Mouse (Mus musculus) kidney, adult 2 months (tissue): ENCODE measurements around the gene Tmem94. TPM values are rescaled to one million over a fixed set of nuclear protein-coding genes. Genes with fewer than 3 reads are reported as not detected.

Experiments
- DNase-seq: peaks from one replicate; pipeline ENCODE4 v3.0.0; 2021
- H3K27ac ChIP-seq: fragments of 200-500 bp; 2 replicates; pipeline ENCODE4 v1.5.1; 2012; ENCODE audit warnings: low read depth, low read length, control low read depth, inconsistent platforms; ENCODE audit not compliant: insufficient read depth
- H3K27me3 ChIP-seq: fragments of 200-500 bp; replicated peaks from 2 replicates; pipeline ENCODE4 v1.6.1; 2012; ENCODE audit warnings: mild to moderate bottlenecking, moderate library complexity, low read length, inconsistent platforms; ENCODE audit not compliant: control insufficient read depth, insufficient read depth
- H3K36me3 ChIP-seq: fragments of 200-500 bp; 2 replicates; pipeline ENCODE4 v1.6.1; 2012; ENCODE audit warnings: mild to moderate bottlenecking, moderate library complexity, low read length, inconsistent platforms; ENCODE audit not compliant: control insufficient read depth, insufficient read depth
- H3K4me1 ChIP-seq: fragments of 200-500 bp; 2 replicates; pipeline ENCODE4 v1.6.1; 2011; ENCODE audit warnings: low read length; ENCODE audit not compliant: control insufficient read depth, insufficient read depth
- H3K4me3 ChIP-seq: fragments of 200-500 bp; 2 replicates; pipeline ENCODE4 v1.5.1; 2011; ENCODE audit warnings: mild to moderate bottlenecking, low read depth, low read length, control low read depth; ENCODE audit not compliant: insufficient read depth
- CTCF ChIP-seq: fragments of 200-500 bp; conservative IDR thresholded peaks from 2 replicates; pipeline ENCODE4 v1.5.1; 2011; ENCODE audit warnings: low read depth, mild to moderate bottlenecking, control low read depth, low read length, moderate library complexity, mixed read lengths; ENCODE audit not compliant: insufficient read depth, insufficient read length
- POLR2A ChIP-seq: fragments of 200-500 bp; IDR thresholded peaks from one replicate; pipeline ENCODE4 v1.6.1; 2011; ENCODE audit warnings: low read depth, low read length, control low read depth
- WGBS: fragments of 180-500 bp; shearing (Covaris S2); methylation state at CpG from one replicate; pipeline ENCODE4 v1.1.7; 2018; 5-methylcytosine and 5-hydroxymethylcytosine counted together
- polyA plus RNA-seq: library from polyadenylated mRNA; depleted of rRNA; stranded (reverse); fragments of >200 nt; gene quantifications from 2 replicates; pipeline ENCODE4 v1.2.3, GENCODE M21; 2012; rRNA removed

The Tmem94 gene
- polyA plus RNA-seq, 1 experiment, result 77.1 TPM

GRCm38 (mm10) chr11:115845819-115846218, 80.6 kb downstream of the Tmem94 start:
- no peak for DNase-seq
- peaks cover 9% of the 10 kb centered on the region for H3K36me3 ChIP-seq
- peaks cover 31% of the 10 kb centered on the region for H3K4me1 ChIP-seq
- H3K4me3 ChIP-seq, result no peak overlapping the region
- no peak overlapping the region for H3K27ac ChIP-seq
- H3K27me3 ChIP-seq, result no peaks in the 10 kb centered on the region
- 99% methylated on average over 2 of the region's 2 CpGs for WGBS
- TF ChIP-seq CTCF (no peak), POLR2A (no peak)

Other genes with a start within 250 kb of the Tmem94 start
- 48.4 and 85.2 TPM in 2 replicates for gene Sumo2, start 229.2 kb upstream of the Tmem94 start, polyA plus RNA-seq
- gene Nup85, start 201.0 kb upstream of the Tmem94 start, polyA plus RNA-seq, result 32.9 and 33.5 TPM in 2 replicates
- 51.7 and 53.1 TPM in 2 replicates for gene Mrps7, start 161.5 kb upstream of the Tmem94 start, polyA plus RNA-seq
- 16.9 and 17.7 TPM in 2 replicates for gene Gga3, start 161.4 kb upstream of the Tmem94 start, polyA plus RNA-seq
- gene Mif4gd, start 152.5 kb upstream of the Tmem94 start, polyA plus RNA-seq, result 138 and 144 TPM in 2 replicates
- 144 and 172 TPM in 2 replicates for gene Slc25a19, start 137.1 kb upstream of the Tmem94 start, polyA plus RNA-seq
- gene Grb2, start 56.8 kb upstream of the Tmem94 start, polyA plus RNA-seq, result 34.1 and 42.6 TPM in 2 replicates
- 36.9 and 46.7 TPM in 2 replicates for gene Caskin2, start 48.2 kb downstream of the Tmem94 start, polyA plus RNA-seq
- 36.4 and 43.4 TPM in 2 replicates for gene Tsen54, start 49.3 kb downstream of the Tmem94 start, polyA plus RNA-seq
- 153 and 166 TPM in 2 replicates for gene Llgl2, start 58.6 kb downstream of the Tmem94 start, polyA plus RNA-seq
- gene Myo15b, start 93.0 kb downstream of the Tmem94 start, polyA plus RNA-seq, result 104 and 132 TPM in 2 replicates
- gene Smim5, start 134.5 kb downstream of the Tmem94 start, polyA plus RNA-seq, result 26.1 and 26.7 TPM in 2 replicates
- gene Smim6, start 146.6 kb downstream of the Tmem94 start, polyA plus RNA-seq, result 5.0 and 5.7 TPM in 2 replicates
- gene Sap30bp, start 167.8 kb downstream of the Tmem94 start, polyA plus RNA-seq, result 20.5 and 24.1 TPM in 2 replicates
- 16.9 and 18.8 TPM in 2 replicates for gene Recql5, start 168.0 kb downstream of the Tmem94 start, polyA plus RNA-seq
- 5.1 and 5.3 TPM in 2 replicates for gene Itgb4, start 209.3 kb downstream of the Tmem94 start, polyA plus RNA-seq
- gene Galk1, start 247.3 kb downstream of the Tmem94 start, polyA plus RNA-seq, result 83.2 and 87.9 TPM in 2 replicates